Mouse (Mus musculus) neural tube, embryonic 10.5 days (tissue): ENCODE data around the gene Chpf2.
A peak's percentile ranks its signal among the peaks of the same experiment; 100 is the strongest.
"Not testable (repeated sequence)": the region's sequence is repeated elsewhere in the genome, so short reads cannot be mapped to it uniquely, and the experiment has no call there.

ENCODE experiments used
- DNase-seq: peaks from one replicate; pipeline ENCODE4 v3.0.0-alpha.2; 2017; ENCODE audit warnings: low spot score; ENCODE audit errors: extremely low spot score

Chpf2 gene

DNA sequence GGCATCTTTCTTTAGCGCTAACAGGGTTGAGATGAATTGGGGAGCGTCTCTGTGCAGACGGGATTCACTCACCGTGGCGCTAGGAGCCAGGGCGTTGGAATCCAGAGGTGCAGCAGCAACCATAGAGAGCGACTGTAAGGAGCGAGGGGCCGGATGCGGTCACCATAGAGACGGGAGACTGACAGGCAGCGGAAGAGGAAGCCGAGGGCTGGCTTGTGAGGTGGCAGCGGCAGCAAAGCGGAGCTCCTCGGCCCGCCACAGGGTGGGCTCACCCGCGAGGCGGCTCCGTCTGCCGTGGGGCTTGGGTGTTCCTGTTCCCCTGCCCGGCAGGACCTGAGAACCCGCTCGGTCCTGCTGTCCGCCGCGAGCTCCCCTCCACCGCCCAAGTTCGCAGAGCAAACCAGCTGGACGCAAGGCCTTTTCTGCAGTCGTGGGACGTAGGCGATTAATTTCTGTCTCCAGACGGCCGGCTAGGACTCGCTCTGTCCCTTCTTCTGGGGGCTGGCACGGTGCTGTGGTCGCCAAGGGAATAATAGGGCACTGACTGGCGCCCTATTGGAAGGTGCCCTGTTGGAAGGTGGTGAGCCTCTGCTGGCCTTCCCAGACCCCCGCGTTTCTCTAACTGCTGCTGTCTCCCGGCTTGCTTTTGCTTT is at the start of gene Chpf2:
Chpf2 (plus strand) TSS at position 195 of the 653 bp plus-strand sequence.
- peak; percentile 88 for DNase-seq

DNA sequence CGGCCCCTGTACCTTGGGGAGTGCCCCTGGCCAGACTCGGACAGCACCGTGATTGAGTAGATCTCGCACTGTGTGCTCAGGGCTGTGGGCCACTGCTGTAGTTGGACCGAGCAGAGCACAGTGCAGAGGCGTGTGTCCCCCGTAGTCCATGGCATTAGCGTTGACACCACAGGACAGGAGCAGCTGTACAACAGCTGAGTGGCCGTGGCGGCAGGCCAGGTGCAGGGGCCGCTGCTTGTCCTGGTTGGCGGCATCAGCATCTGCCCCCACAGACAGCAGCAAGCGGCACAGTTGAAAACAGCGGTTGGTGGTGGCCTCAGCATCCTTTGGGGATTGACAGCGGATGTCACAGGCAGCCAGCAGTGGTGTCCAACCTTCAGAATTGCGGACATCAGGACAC is 48.9 kb upstream of the Chpf2 start:
- no peak for DNase-seq

GRCm38 (mm10) chr5:24539571-24540296 is 46.8 kb upstream of the Chpf2 start:
- no peak for DNase-seq

- DNase-seq, result no peak
These were observed 46.0 kb upstream of the Chpf2 start, which contains the start of gene Asb10 for GRCm38 (mm10) chr5:24540387-24541143. Asb10 (minus strand) TSS chr5:24540978.

DNA sequence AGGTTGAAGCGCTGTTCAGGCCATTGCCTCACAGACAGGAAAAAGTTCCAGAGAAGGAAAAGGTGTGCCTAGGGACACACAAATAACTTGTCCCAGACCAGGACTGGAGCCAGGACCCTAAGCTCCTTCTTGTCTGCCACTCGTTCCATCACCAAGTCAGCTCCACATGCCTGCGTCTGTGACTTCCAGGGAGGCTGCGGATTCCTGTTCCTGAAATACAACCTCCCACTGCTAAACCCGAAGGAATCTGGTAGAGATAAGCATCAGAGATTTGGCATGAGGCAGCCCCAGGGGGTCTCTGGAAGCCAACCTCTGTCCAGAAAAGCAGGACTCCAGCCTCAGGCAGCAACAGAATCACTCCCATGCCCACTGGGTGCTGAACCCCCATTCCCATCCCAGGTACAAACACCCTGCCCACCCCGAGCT is 45.4 kb upstream of the Chpf2 start:
- no peak for DNase-seq

DNA sequence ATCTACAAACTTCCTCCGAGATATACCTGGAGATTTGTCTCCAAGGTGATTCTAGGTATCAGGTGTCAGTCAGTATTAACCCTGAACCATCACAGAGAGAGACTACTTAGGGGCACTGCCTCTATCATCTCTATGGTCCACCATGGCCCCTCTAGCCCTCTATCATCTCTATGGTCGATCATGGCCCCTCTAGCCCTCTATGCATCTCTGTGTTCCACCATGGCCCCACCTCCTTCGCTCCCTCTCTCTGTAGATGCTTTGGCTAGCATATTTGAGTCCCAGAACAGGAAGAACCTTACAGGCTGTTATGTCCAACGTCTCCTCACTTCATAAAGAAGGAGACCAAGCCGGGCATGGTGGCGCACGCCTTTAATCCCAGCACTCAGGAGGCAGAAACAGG is 43.9 kb upstream of the Chpf2 start:
- DNase-seq, result no peak

DNA sequence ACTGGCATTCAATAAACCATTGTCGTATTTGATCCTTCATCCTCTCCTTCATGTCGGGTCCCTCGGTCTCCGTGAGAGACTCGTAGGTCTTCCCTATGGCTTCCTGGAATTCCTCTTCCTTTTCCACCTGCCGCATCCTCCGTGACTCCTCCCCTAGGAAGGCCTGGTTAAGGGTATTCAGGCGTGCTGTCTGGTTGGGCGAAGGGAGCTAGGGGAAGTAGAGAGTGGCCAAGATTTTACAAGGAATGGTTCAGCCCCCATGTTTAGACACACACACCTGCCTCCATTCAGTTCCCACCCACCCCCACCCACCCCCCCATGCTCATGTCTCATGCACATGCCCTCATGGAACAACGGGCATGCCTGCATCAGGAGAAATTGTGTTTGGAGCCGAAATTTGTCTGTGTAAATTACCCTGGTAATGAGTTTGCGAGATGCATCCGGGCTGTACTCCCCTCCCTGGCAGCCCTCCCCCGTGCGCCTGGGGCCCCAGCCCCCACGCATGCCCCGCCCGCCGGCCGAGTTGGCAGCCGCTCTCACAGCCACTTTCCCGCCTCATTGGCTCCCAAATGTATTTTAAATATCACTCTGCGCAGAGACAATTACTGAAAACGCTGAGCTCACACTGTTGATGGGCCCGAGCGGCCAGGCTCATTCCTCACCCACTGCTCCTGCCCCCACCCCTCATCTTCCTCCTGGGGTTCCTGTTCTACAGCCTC is 35.8 kb upstream of the Chpf2 start:
- DNase-seq, result peak; percentile 42

GRCm38 (mm10) chr5:24551317-24551688 is 35.2 kb upstream of the Chpf2 start:
- no peak for DNase-seq

DNA sequence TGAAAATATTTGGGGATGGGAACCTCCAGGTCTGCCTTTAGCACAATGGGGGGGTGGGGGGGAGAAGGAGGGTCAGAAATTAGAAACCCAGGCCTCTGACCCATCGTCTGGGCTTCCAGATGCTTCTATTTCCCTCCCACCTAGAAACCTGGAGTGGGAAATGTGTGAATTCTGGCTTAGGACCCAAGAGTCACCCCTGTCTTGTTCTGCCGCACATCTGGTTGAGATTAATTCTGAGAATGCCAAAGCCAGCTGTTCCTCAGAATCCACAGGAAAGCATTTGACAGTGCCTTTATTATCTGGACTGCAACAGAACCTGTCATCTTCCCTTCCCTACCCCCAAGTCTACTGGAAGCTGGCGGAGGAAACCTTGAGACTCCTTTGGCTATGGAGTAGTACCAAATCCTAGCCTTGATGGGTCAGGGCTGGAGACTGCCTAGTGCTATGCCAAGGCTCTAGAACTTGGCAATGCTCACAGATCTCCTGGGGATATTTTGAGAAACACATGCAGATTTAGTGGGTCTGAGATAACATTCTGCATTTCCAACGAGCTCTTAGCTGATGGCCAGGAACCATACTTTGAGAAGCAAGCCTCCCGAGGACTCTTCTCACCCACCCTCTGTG is 32.8 kb upstream of the Chpf2 start:
- DNase-seq, result peak; percentile 24

DNA sequence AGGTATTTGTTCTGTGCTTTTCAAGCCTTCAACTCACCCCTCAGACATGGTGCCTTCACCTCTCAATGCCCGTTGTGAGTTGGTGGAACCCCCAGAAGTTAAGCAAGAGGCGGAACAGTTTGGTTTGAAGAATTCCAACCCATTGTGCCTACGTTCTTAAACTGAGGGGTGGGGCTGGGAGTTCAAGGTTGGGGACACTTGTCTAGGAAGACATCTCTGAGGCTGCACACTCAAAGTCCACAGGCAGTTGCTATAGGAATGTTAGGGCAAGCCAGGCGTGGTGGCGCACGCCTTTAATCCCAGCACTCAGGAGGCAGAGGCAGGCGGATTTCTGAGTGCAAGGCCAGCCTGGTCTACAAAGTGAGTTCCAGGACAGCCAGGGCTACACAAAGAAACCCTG is 31.2 kb upstream of the Chpf2 start:
- DNase-seq, result not testable (repeated sequence)

GRCm38 (mm10) chr5:24556709-24557108 is 29.8 kb upstream of the Chpf2 start, which contains the start of gene 4931409K22Rik:
4931409K22Rik (minus strand) TSS chr5:24556809.
- DNase-seq, result no peak

GRCm38 (mm10) chr5:24575948-24576347 is 10.6 kb upstream of the Chpf2 start:
- DNase-seq, result no peak

DNA sequence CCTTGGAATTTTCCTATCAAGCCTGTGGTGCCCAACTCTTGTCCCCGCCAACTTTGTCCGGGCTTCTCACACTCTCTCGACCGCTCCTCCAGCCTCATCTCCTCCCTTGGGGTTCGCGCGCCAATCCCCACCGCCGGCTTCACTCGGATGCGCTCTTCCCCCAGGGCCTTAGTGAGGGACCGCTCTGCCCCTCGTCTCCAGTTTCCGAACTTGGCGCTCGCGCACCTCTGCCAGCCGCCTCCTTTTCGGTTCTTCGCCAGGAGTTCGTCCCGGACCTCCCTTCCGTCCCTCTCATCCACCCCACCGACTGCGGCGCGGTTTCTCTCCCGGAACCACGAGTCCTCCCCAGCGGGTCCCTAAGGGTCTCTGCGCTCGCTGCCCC is 9.7 kb upstream of the Chpf2 start:
- no peak for DNase-seq

GRCm38 (mm10) chr5:24577183-24577929 is 9.2 kb upstream of the Chpf2 start, which contains the start of gene Abcf2:
Abcf2 (minus strand) TSS chr5:24577467.
- peak; percentile 100 for DNase-seq

GRCm38 (mm10) chr5:24578109-24578963 is 8.2 kb upstream of the Chpf2 start:
- no peak for DNase-seq

DNA sequence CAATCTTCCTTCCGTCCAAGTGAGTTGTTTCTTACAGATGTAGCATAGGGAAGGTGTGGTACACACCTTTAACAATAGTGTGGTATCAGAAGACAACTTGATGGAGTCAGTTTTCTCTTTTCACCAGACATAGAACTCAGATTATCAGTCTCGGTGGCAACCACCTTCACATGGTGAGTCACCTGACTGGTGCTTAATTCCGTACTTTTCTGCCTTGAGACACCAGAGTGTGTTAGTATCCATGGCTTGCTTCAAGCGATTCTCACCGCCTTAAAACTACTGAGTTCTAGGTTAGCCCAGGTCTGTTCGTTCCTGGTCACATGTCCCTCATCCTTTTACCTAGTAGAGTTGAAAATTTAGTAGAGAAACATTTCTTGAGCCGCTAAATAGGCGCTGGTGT is 435 bp upstream of the Chpf2 start:
- DNase-seq, result no peak

- DNase-seq, result no peak
These were observed 648 bp downstream of the Chpf2 start for GRCm38 (mm10) chr5:24587200-24587577.

DNA sequence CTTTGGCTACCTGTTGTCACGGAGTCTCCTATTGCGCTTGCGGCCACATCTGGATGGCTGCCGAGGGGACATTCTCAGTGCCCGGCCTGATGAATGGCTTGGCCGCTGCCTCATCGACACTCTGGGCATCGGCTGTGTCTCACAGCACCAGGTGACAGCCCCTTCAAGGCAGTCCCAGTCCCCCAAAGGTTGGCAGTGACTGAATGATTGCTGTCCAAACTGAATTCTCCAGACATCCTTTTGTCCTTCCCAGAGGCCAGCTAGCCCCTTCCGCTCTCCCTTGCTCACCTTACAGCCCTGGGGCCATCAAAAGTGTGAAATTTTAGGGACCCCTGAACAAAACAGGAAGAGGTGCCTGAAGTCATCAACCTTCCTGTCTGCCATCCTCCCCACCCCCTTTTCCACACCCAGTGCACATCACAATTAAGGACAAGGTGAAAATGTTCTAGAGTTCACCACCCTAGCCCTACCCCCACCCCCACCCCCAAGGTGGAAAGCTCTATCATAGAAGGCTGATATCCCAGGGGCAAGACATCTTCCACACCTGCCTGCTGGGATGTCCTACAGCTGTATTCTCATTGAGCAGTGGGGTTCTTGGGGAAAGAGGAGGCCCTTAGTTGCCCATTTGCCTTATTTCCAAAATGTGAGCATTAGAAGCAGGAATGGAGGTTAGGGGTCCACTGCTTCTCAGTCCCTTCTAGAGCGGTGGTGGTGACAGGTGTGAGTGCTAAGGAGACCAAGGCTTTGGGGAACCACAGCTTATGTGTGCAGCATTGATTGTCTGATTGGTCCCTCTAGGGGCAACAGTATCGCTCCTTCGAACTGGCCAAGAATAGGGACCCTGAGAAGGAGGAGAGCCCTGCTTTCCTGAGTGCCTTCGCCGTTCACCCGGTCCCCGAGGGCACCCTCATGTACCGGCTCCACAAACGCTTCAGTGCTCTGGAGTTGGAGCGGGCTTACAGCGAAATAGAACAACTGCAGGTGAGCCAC is 3.3 kb downstream of the Chpf2 start:
- no peak for DNase-seq
